Mouse (Mus musculus) testis, adult 2 months (tissue): ENCODE results near the gene Olfr914. TPM values are rescaled to one million over a fixed set of nuclear protein-coding genes. Genes with fewer than 3 reads are reported as not detected.

Source experiments
- H3K27ac ChIP-seq: fragments of 200-500 bp; 2 replicates; pipeline ENCODE4 v1.5.1; 2012; ENCODE audit warnings: low read depth, low read length; ENCODE audit not compliant: control insufficient read depth, insufficient read depth
- H3K27me3 ChIP-seq: fragments of 200-500 bp; 2 replicates; pipeline ENCODE4 v1.6.1; 2012; ENCODE audit warnings: mild to moderate bottlenecking, low read length, moderate library complexity; ENCODE audit not compliant: control insufficient read depth, insufficient read depth
- H3K36me3 ChIP-seq: fragments of 200-500 bp; 2 replicates; pipeline ENCODE4 v1.6.1; 2012; ENCODE audit warnings: mild to moderate bottlenecking, low read length; ENCODE audit not compliant: control insufficient read depth, insufficient read depth
- H3K4me1 ChIP-seq: fragments of 200-500 bp; 2 replicates; pipeline ENCODE4 v1.6.1; 2012; ENCODE audit warnings: low read length; ENCODE audit not compliant: control insufficient read depth, insufficient read depth
- H3K4me3 ChIP-seq: fragments of 200-500 bp; 2 replicates; pipeline ENCODE4 v1.5.1; 2012; ENCODE audit warnings: low read depth, mild to moderate bottlenecking, low read length, moderate library complexity, mixed read lengths; ENCODE audit not compliant: control insufficient read depth
- CTCF ChIP-seq: fragments of 200-500 bp; IDR thresholded peaks from 2 replicates; pipeline ENCODE4 v1.5.1; 2012; ENCODE audit warnings: low read depth, mild to moderate bottlenecking, inconsistent platforms, low read length, moderate library complexity; ENCODE audit not compliant: control insufficient read depth, insufficient read depth, insufficient replicate concordance
- POLR2A ChIP-seq: fragments of 200-500 bp; IDR thresholded peaks from 2 replicates; pipeline ENCODE4 v1.6.1; 2012; ENCODE audit warnings: low read depth, mild to moderate bottlenecking, inconsistent platforms, low read length, moderate library complexity; ENCODE audit not compliant: control insufficient read depth
- polyA plus RNA-seq: library from polyadenylated mRNA; depleted of rRNA; stranded (reverse); fragments of >200 nt; gene quantifications from 2 replicates; pipeline ENCODE4 v1.2.3, GENCODE M21; 2012; rRNA removed

Gene Olfr914
- not detected in 2 replicates for polyA plus RNA-seq

- Histone ChIP-seq H3K4me1 (no peaks in the 10 kb centered on the region), H3K36me3 (no peaks in the 10 kb centered on the region), H3K4me3 (no peak within 1 kb of the TSS), H3K27me3 (no peaks in the 10 kb centered on the region), H3K27ac (no peak within 1 kb of the TSS)
- TF ChIP-seq CTCF, result no peak
- no peak for TF ChIP-seq POLR2A
Measured at GRCm38 (mm10) chr9:38604802-38605201, at the start of gene Olfr914. Olfr914 (plus strand) TSS chr9:38605102.

GRCm38 (mm10) chr9:38579878-38580277, 25.0 kb upstream of the Olfr914 start, which contains the start of gene Olfr912:
Olfr912 (plus strand) TSS chr9:38580178.
- H3K27ac ChIP-seq, result no peak within 1 kb of the TSS

GRCm38 (mm10) chr9:38591056-38591455, 13.8 kb upstream of the Olfr914 start:
- no peak overlapping the region for H3K4me3 ChIP-seq
- H3K4me1 ChIP-seq, result no peaks in the 10 kb centered on the region
- H3K27me3 ChIP-seq, result no peaks in the 10 kb centered on the region
- TF ChIP-seq CTCF, result no peak
- no peak for TF ChIP-seq POLR2A
- no peaks in the 10 kb centered on the region for H3K36me3 ChIP-seq
- no peak overlapping the region for H3K27ac ChIP-seq

More at GRCm38 (mm10) chr9:38579878-38580277, 25.0 kb upstream of the Olfr914 start, which contains the start of gene Olfr912:
- Histone ChIP-seq H3K27me3 (no peaks in the 10 kb centered on the region), H3K4me3 (no peak within 1 kb of the TSS), H3K4me1 (no peaks in the 10 kb centered on the region), H3K36me3 (no peaks in the 10 kb centered on the region)
- TF ChIP-seq POLR2A (no peak), CTCF (no peak)

- Histone ChIP-seq H3K4me1 (no peaks in the 10 kb centered on the region), H3K27me3 (no peaks in the 10 kb centered on the region), H3K27ac (no peak within 1 kb of the TSS), H3K36me3 (no peaks in the 10 kb centered on the region), H3K4me3 (no peak within 1 kb of the TSS)
- TF ChIP-seq CTCF, result no peak
Measured at GRCm38 (mm10) chr9:38592459-38592858, 12.4 kb upstream of the Olfr914 start, which contains the start of gene Olfr913. Olfr913 (plus strand) TSS chr9:38592759.

- Histone ChIP-seq H3K4me1 (no peaks in the 10 kb centered on the region), H3K27me3 (no peaks in the 10 kb centered on the region), H3K4me3 (no peak overlapping the region), H3K27ac (no peak overlapping the region), H3K36me3 (no peaks in the 10 kb centered on the region)
- no peak for TF ChIP-seq POLR2A
- no peak for TF ChIP-seq CTCF
Measured at GRCm38 (mm10) chr9:38632406-38632805, 27.5 kb downstream of the Olfr914 start.

GRCm38 (mm10) chr9:38659775-38660174, 54.9 kb downstream of the Olfr914 start, which contains the start of gene Olfr916:
Olfr916 (minus strand) TSS chr9:38659875.
- no peaks in the 10 kb centered on the region for H3K4me1 ChIP-seq
- no peak within 1 kb of the TSS for H3K4me3 ChIP-seq

More at GRCm38 (mm10) chr9:38659775-38660174, 54.9 kb downstream of the Olfr914 start, which contains the start of gene Olfr916:
- no peaks in the 10 kb centered on the region for H3K27me3 ChIP-seq
- H3K27ac ChIP-seq, result no peak within 1 kb of the TSS
- H3K36me3 ChIP-seq, result no peaks in the 10 kb centered on the region
- no peak for TF ChIP-seq POLR2A
- no peak for TF ChIP-seq CTCF

Other genes starting within 250 kb of the Olfr914 start
- not detected in 2 replicates for gene Olfr250, start 238.2 kb upstream of the Olfr914 start, polyA plus RNA-seq
- gene Olfr251, start 228.0 kb upstream of the Olfr914 start, polyA plus RNA-seq, result not detected in 2 replicates
- gene Olfr147, start 203.4 kb upstream of the Olfr914 start, polyA plus RNA-seq, result not detected in 2 replicates
- gene Olfr901, start 175.6 kb upstream of the Olfr914 start, polyA plus RNA-seq, result not detected in 2 replicates
- not detected in 2 replicates for gene Olfr902, start 157.4 kb upstream of the Olfr914 start, polyA plus RNA-seq
- not detected in 2 replicates for gene Olfr904, start 142.0 kb upstream of the Olfr914 start, polyA plus RNA-seq
- not detected in 2 replicates for gene Olfr905, start 134.0 kb upstream of the Olfr914 start, polyA plus RNA-seq
- gene Olfr906, start 118.0 kb upstream of the Olfr914 start, polyA plus RNA-seq, result not detected in 2 replicates
- not detected in 2 replicates for gene Olfr907, start 109.3 kb upstream of the Olfr914 start, polyA plus RNA-seq
- not detected in 2 replicates for gene Olfr911-ps1, start 83.5 kb upstream of the Olfr914 start, polyA plus RNA-seq
- gene Olfr910, start 67.3 kb upstream of the Olfr914 start, polyA plus RNA-seq, result not detected in 2 replicates
- gene Olfr912, start 24.9 kb upstream of the Olfr914 start, polyA plus RNA-seq, result not detected in 2 replicates
- gene Olfr913, start 12.3 kb upstream of the Olfr914 start, polyA plus RNA-seq, result not detected in 2 replicates
- not detected in 2 replicates for gene Olfr916, start 54.8 kb downstream of the Olfr914 start, polyA plus RNA-seq
- gene Olfr917, start 60.7 kb downstream of the Olfr914 start, polyA plus RNA-seq, result not detected in 2 replicates
- gene Olfr918, start 69.5 kb downstream of the Olfr914 start, polyA plus RNA-seq, result not detected in 2 replicates
- gene Olfr919, start 98.6 kb downstream of the Olfr914 start, polyA plus RNA-seq, result not detected in 2 replicates
- gene Vwa5a, start 113.2 kb downstream of the Olfr914 start, polyA plus RNA-seq, result 1.5 and 2.4 TPM in 2 replicates
- gene Olfr920, start 147.2 kb downstream of the Olfr914 start, polyA plus RNA-seq, result 0.04 and 0.07 TPM in 2 replicates
- not detected in 2 replicates for gene Olfr921, start 168.0 kb downstream of the Olfr914 start, polyA plus RNA-seq
- not detected in 2 replicates for gene Olfr922, start 209.5 kb downstream of the Olfr914 start, polyA plus RNA-seq
- gene Olfr923, start 221.4 kb downstream of the Olfr914 start, polyA plus RNA-seq, result not detected in 2 replicates
- not detected in 2 replicates for gene Olfr924, start 239.3 kb downstream of the Olfr914 start, polyA plus RNA-seq
- not detected in 2 replicates for gene Olfr26, start 250.0 kb downstream of the Olfr914 start, polyA plus RNA-seq